Mouse (Mus musculus) heart, embryonic 14.5 days (tissue): Measurements from ENCODE around the gene Pde6b. TPM values are rescaled to one million over a fixed set of nuclear protein-coding genes. Genes with fewer than 3 reads are reported as not detected.

Experiments
- ATAC-seq: fragments of 200-750 bp; cut with Nextera tagmentation; 2 replicates; pipeline ENCODE4 v1.8.0; 2017; ENCODE audit warnings: low read depth, moderate TSS enrichment; ENCODE audit not compliant: insufficient number of reproducible peaks, insufficient read depth, low FRiP score
- H3K27ac ChIP-seq, 2 experiments: fragments of 200-500 bp in 1 of 2; fragments of 300-500 bp in 1 of 2; sonication (generic) in 1 of 2; replicated peaks in 1 of 2; 2 replicates each; pipeline ENCODE4 v1.5.1; 2012 to 2014; ENCODE audit warnings: low read depth in 2 of 2, low read length in 2 of 2, control low read depth in 1 of 2, mild to moderate bottlenecking in 1 of 2, mixed read lengths in 1 of 2; ENCODE audit not compliant: control insufficient read depth in 1 of 2, insufficient read depth in 1 of 2
- H3K27me3 ChIP-seq: fragments of 300-500 bp; sonication (generic); 2 replicates; pipeline ENCODE4 v1.6.1; 2014; ENCODE audit warnings: mild to moderate bottlenecking, low read length, control low read depth; ENCODE audit not compliant: control insufficient read depth, insufficient read depth
- H3K36me3 ChIP-seq: fragments of 300-500 bp; sonication (generic); 2 replicates; pipeline ENCODE4 v1.6.1; 2014; ENCODE audit warnings: mild to moderate bottlenecking, control low read depth, low read length, mixed read lengths; ENCODE audit not compliant: control insufficient read depth, insufficient read depth
- H3K4me1 ChIP-seq, 2 experiments: fragments of 200-500 bp in 1 of 2; fragments of 300-500 bp in 1 of 2; sonication (generic) in 1 of 2; 2 replicates each; pipeline ENCODE4 v1.6.1; 2012 to 2014; ENCODE audit warnings: low read length in 2 of 2, control low read depth in 1 of 2, mixed read lengths in 1 of 2; ENCODE audit not compliant: control insufficient read depth in 2 of 2, insufficient read depth in 2 of 2
- H3K4me2 ChIP-seq: fragments of 300-500 bp; sonication (generic); 2 replicates; pipeline ENCODE4 v1.6.1; 2014; ENCODE audit warnings: mild to moderate bottlenecking, low read length
- H3K4me3 ChIP-seq, 2 experiments: fragments of 200-500 bp in 1 of 2; fragments of 300-500 bp in 1 of 2; sonication (generic) in 1 of 2; 2 replicates each; pipeline ENCODE4 v1.5.1; 2012 to 2014; ENCODE audit warnings: low read length in 2 of 2, mild to moderate bottlenecking in 2 of 2, control low read depth in 1 of 2, low read depth in 1 of 2, moderate library complexity in 1 of 2; ENCODE audit not compliant: control insufficient read depth in 1 of 2, insufficient read depth in 1 of 2
- H3K9ac ChIP-seq: fragments of 300-500 bp; sonication (generic); 2 replicates; pipeline ENCODE4 v1.6.1; 2014; ENCODE audit warnings: mild to moderate bottlenecking, low read length
- H3K9me3 ChIP-seq: fragments of 300-500 bp; sonication (generic); 2 replicates; pipeline ENCODE4 v1.6.1; 2016; ENCODE audit warnings: low read length, control low read depth; ENCODE audit not compliant: control insufficient read depth
- WGBS: fragments of 180-500 bp; shearing (Covaris S2); extraction: QIAGEN DNeasy Blood & Tissue Kit; methylation state at CpG from one replicate; pipeline ENCODE4 v1.1.7; 2014; 5-methylcytosine and 5-hydroxymethylcytosine counted together
- polyA plus RNA-seq: library from polyadenylated mRNA; unstranded; fragments of >200 nt; fragmentation: Nextera tagmentation; extraction: Ambion mirVana; gene quantifications from 2 replicates; pipeline ENCODE4 v1.2.1, GENCODE M21; 2014

The Pde6b gene
- polyA plus RNA-seq, 1 experiment from 2014 or later: not detected

DNA sequence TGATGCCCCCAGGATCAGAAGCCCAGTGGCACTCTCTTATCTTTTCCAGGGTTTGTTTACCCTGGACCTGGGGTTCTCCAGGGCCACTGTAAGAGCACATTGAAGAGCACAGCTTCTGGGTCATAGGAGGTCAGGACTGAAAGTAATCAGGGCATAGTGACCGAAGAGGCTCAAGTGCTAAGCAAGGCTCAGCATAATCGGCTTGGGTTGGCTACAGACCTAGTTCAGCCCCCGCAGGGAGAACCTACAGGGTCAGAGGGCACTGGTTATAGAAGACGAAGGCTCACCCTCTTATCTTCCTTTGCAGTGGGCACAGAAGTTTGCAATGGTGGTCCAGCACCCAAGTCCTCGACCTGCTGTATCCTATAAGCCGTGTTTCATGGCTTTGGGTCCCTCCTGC, 43.0 kb downstream of the Pde6b start:
- H3K9ac ChIP-seq: no peak overlapping the region
- H3K27ac ChIP-seq: no peak overlapping the region
- peaks cover 4 to 6% of the 10 kb centered on the region in 2 experiments for H3K4me1 ChIP-seq
- H3K36me3 ChIP-seq: peaks cover 45% of the 10 kb centered on the region
- H3K4me3 ChIP-seq: no peak overlapping the region
- no peak for ATAC-seq
- 83% methylated on average over 6 of the region's 6 CpGs for WGBS
- no peak overlapping the region for H3K4me2 ChIP-seq
- H3K9me3 ChIP-seq: no peaks in the 10 kb centered on the region
- no peaks in the 10 kb centered on the region for H3K27me3 ChIP-seq

DNA sequence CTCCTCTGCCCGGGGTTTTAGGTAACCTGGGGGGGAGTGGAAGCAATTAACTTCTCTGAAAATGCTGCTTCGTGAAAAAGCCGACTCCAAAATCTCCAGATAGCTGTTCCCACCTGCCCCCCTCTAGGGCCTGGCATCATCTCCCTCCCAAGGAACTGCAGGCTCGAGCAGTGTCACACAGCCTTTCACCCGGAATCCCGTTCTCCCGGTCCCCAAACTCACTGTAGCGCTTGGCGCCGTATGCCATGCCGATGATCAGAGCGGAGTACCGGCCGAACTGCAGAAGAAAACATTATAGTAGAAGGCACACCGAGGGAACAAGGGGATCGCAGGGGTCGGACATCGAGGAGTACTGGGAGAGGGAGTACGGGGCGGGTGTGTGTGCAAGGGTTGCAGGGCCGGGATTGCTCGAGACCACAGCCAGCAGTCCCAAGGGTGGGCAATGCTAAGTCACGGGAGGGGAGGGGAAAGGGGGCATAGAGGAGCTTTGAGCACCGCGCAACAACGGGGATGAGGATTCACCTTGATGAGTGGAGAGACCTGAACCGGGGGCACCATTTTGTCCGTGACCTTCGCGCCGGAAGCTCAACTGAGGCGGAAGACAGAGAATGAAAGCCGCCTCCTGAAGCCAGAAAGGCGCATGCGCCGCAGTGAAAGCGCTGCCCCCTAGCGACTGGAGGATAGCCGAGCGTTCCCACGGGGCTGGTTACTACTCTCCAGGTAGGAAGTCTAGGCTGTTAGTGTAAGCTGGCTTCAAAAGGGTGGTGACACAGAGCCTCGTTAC, 45.8 kb downstream of the Pde6b start, which contains the start of gene Atp5k:
Gene Atp5k, minus strand, starts transcription at position 645 of the 784 bp plus-strand sequence.
- peak within 1 kb of the TSS; percentile 89 for H3K4me2 ChIP-seq
- H3K27ac ChIP-seq: peak within 1 kb of the TSS in 1 of 2 experiments; percentile 76; a peak in 2 of 4 replicates
- H3K9ac ChIP-seq: peak within 1 kb of the TSS; percentile 97
- H3K4me1 ChIP-seq: peaks cover 4 to 6% of the 10 kb centered on the region in 2 experiments
- peak within 1 kb of the TSS; percentile 59 to 96 for H3K4me3 ChIP-seq
- no peaks in the 10 kb centered on the region for H3K9me3 ChIP-seq
- H3K27me3 ChIP-seq: no peaks in the 10 kb centered on the region
- H3K36me3 ChIP-seq: peaks cover 40% of the 10 kb centered on the region
- WGBS: under 1% methylated on average over 42 of the region's 42 CpGs
- ATAC-seq: peak; percentile 67

DNA sequence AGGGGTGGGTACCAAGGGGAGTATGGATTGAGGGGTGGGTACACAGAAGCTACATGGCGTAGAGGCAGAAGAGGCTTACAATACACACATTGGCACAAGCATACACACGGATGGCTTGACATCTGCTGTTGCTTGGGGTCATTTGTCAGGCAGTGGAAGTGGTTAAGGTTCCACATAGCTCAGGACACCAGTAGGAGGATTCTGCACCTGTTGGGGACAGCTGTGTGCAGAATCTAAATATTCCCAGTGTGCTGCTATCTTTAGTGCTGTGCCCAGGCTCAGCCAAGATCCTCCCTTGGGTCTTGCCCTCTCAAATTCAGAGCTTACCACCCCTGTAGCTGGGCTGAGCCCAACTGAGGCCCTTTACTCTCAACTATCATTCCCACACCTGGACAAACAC, 47.9 kb downstream of the Pde6b start:
- Histone ChIP-seq H3K9me3 (no peaks in the 10 kb centered on the region), H3K4me2 (no peak overlapping the region), H3K27ac (no peak overlapping the region), H3K4me1 (peaks cover 4 to 6% of the 10 kb centered on the region in 2 experiments), H3K36me3 (peaks cover 20% of the 10 kb centered on the region), H3K9ac (no peak overlapping the region; the same call in 1 of the 2 replicates), H3K4me3 (no peak overlapping the region), H3K27me3 (no peaks in the 10 kb centered on the region)
- no peak for ATAC-seq
- 61% methylated on average over 2 of the region's 2 CpGs for WGBS

DNA sequence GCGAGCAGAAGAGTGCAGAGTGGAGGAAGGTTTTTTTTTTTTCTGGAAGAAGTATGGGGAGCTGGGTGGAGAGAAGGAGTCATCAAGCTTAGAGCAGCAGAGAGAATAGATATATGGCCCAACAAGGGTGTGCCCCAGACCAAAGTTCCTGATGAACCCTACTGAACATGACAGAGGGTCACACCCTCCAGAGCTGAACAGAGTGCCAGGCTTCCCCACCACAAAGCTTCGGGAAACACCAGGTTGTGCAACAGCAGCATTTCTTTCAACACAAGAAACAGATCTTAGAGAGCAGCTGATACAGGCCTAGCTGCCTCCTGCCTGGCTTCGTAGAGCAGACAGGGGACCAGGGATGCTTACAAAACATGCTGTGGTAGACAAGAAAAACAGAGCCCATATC, 58.8 kb downstream of the Pde6b start:
- Histone ChIP-seq H3K4me1 (peaks cover 11 to 15% of the 10 kb centered on the region in 2 experiments), H3K9ac (no peak overlapping the region), H3K4me3 (no peak overlapping the region), H3K27me3 (no peaks in the 10 kb centered on the region), H3K9me3 (no peaks in the 10 kb centered on the region), H3K27ac (no peak overlapping the region), H3K4me2 (no peak overlapping the region), H3K36me3 (no peaks in the 10 kb centered on the region)
- 68% methylated on average over 3 of the region's 3 CpGs for whole genome bisulfite sequencing
- no peak for ATAC-seq

DNA sequence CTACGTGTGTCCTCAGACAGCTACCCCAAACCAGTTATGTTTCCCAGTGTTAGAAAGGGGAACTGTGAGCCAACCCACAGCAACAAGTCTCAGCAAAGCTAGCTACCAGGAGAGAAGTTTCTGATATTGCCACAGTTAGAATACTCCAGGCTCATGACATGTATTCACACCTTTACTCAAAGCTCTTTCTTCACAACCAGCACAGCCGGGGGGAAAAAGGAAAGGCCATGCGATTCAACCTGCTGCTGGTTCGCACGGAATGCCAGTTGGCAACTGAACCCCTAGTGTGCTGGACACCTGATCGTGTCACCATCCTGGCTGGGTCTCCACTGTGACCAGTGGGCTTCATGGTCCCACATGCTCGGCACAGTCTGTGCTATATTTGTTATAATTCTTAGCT, 59.7 kb downstream of the Pde6b start:
- H3K4me1 ChIP-seq: peaks cover 11 to 15% of the 10 kb centered on the region in 2 experiments
- WGBS: 84% methylated on average over 7 of the region's 7 CpGs
- H3K27ac ChIP-seq: no peak overlapping the region
- no peaks in the 10 kb centered on the region for H3K36me3 ChIP-seq
- ATAC-seq: no peak
- 0 out of 2 replicates have a peak overlapping the region, but pooled peaks have one; percentile 74 for H3K4me2 ChIP-seq
- H3K9ac ChIP-seq: no peak overlapping the region
- H3K4me3 ChIP-seq: no peak overlapping the region
- no peaks in the 10 kb centered on the region for H3K9me3 ChIP-seq
- H3K27me3 ChIP-seq: no peaks in the 10 kb centered on the region

DNA sequence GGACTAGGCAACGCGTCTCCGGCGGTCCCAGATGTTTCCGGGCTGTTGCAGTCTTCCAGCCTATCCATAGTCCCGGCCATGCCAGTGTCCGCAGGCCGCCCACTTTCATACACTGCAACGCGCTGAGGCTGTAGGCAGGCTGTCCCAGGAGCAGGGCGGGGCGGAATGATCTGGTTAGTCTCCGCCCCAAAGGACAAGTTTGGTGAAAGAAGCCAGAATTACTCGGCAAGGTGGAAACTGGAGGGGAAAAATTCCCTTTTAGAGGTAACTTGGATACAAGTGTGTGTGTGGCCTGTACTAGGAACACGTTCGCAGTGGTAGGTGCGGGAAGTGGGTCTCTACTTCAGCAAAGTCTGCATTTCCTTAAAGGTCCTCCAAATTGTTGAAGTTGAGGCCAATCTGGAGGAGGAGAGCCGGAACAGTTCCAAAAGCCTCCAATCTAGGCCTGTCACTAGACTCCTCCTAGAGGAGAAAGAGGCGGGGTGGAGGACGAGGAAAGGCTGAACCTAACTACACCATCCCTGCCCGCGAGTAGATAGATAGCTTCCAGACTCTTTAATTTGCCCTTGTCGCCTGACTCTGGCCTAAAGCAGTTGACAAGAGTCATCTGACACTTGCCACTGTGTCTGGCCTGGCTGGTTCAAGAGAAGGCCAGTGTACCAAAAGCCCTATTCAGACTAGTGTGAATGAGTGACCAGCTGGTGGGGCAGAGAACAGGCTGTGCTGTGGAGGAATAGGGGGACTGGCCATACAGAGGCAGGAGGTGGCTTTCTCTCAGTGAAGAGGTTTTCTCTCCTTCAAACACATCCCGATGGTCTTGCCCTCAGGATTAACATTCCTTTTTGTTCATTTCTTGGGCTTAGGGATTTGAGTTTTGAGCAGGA, 60.8 kb downstream of the Pde6b start, which contains the start of gene Mfsd7a:
Gene Mfsd7a, minus strand, starts transcription at position 107 of the 884 bp plus-strand sequence.
- Histone ChIP-seq H3K27me3 (no peaks in the 10 kb centered on the region), H3K9me3 (no peaks in the 10 kb centered on the region), H3K4me1 (peaks cover 11 to 15% of the 10 kb centered on the region in 2 experiments), H3K36me3 (no peaks in the 10 kb centered on the region), H3K27ac (peak within 1 kb of the TSS; percentile 18 to 55), H3K4me2 (peak within 1 kb of the TSS; percentile 74), H3K9ac (peak within 1 kb of the TSS; percentile 65), H3K4me3 (peak within 1 kb of the TSS; percentile 43 to 45)
- WGBS: 6% methylated on average over 24 of the region's 24 CpGs
- peak; percentile 89 for ATAC-seq

GRCm38 (mm10) chr5:108450837-108451540, 62.8 kb downstream of the Pde6b start:
- H3K4me1 ChIP-seq: peaks cover 11 to 15% of the 10 kb centered on the region in 2 experiments

More at GRCm38 (mm10) chr5:108450837-108451540, 62.8 kb downstream of the Pde6b start:
- 77% methylated on average over 8 of the region's 8 CpGs for WGBS
- Histone ChIP-seq H3K36me3 (no peaks in the 10 kb centered on the region), H3K27ac (no peak overlapping the region), H3K9me3 (no peaks in the 10 kb centered on the region), H3K4me3 (no peak overlapping the region), H3K4me2 (no peak overlapping the region), H3K27me3 (no peaks in the 10 kb centered on the region), H3K9ac (no peak overlapping the region)
- ATAC-seq: no peak
